In the genomic region with DNA sequence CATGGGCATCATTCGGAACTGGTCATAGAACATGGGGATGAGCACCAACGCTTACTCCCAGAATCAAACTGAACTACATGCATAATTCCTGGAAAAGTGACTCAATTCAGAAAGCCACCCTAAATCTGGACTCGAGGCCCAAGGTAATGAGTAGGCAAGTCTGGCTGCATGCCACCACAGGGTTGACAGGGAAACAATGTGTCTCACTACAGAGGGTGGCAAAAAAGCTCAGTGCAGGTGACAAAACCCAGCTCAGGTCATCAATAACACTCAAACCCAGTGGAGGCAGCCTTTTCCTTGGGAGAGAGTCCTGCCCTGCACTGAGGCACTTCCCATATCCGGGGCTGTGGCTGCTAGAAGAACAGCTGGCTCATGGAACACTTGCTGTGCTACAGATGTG, we compare ENCODE assay signal across 29 mouse cellular contexts.
"Had no signal": no experiment of that assay in that cellular context is flagged by ENCODE, and none has a peak within 500 bp of the region (broad histone marks: within the 10 kb centered on the region; RNA-seq: fewer than 3 reads in every experiment).

No protein-coding gene starts in this region.

- H3K4me3 ChIP-seq: limb, embryonic 10.5 days; limb, embryonic 12.5 days; limb, embryonic 13.5 days; limb, embryonic 15.5 days; liver, embryonic 12.5 days; liver, embryonic 13.5 days; liver, embryonic 15.5 days; lung, embryonic 15.5 days; megakaryocyte, embryonic 14.5 days; midbrain, embryonic 10.5 days; midbrain, embryonic 12.5 days; midbrain, embryonic 13.5 days; midbrain, embryonic 15.5 days; myocyte; neural tube, embryonic 12.5 days; neural tube, embryonic 13.5 days had no signal

- DNase-seq: left cerebral cortex, postnatal 4 days; liver; liver, embryonic 13.5 days; liver, postnatal 0 days; lung, adult 18-20 months; lung, adult 2 months; lung, embryonic 14.5 days; lung, postnatal 10 days; lung, postnatal 14 days; lung, postnatal 36 days; lung, postnatal 4 days; midbrain, embryonic 14.5 days had no signal

- H3K27me3 ChIP-seq: limb, embryonic 12.5 days; limb, embryonic 13.5 days; limb, embryonic 15.5 days; liver, embryonic 12.5 days; liver, embryonic 13.5 days; liver, embryonic 15.5 days; lung, embryonic 15.5 days; megakaryocyte, embryonic 14.5 days; midbrain, embryonic 12.5 days; midbrain, embryonic 13.5 days; midbrain, embryonic 15.5 days; neural tube, embryonic 12.5 days; neural tube, embryonic 13.5 days had no signal

- H3K36me3 ChIP-seq: limb, embryonic 10.5 days; limb, embryonic 12.5 days; limb, embryonic 13.5 days; limb, embryonic 15.5 days; liver, embryonic 12.5 days; liver, embryonic 13.5 days; liver, embryonic 15.5 days; lung, embryonic 15.5 days; midbrain, embryonic 10.5 days; midbrain, embryonic 12.5 days; midbrain, embryonic 13.5 days; midbrain, embryonic 15.5 days; neural tube, embryonic 12.5 days; neural tube, embryonic 13.5 days had no signal

- H3K4me1 ChIP-seq: liver, embryonic 12.5 days; liver, embryonic 13.5 days; liver, embryonic 15.5 days; megakaryocyte, embryonic 14.5 days; midbrain, embryonic 13.5 days; midbrain, embryonic 15.5 days; neural tube, embryonic 12.5 days; neural tube, embryonic 13.5 days had no signal

- H3K27ac ChIP-seq: limb, embryonic 10.5 days; limb, embryonic 12.5 days; limb, embryonic 13.5 days; limb, embryonic 15.5 days; liver, embryonic 12.5 days; liver, embryonic 13.5 days; liver, embryonic 14.5 days; liver, embryonic 15.5 days; lung, embryonic 15.5 days; macrophage; midbrain, embryonic 10.5 days; midbrain, embryonic 12.5 days; midbrain, embryonic 13.5 days; midbrain, embryonic 15.5 days; neural tube, embryonic 12.5 days; neural tube, embryonic 13.5 days had no signal
